Mouse (Mus musculus) lung, postnatal 10 days (tissue): Measurements from ENCODE around the gene Egfl7.

ENCODE experiments used
- DNase-seq: peaks from one replicate; pipeline ENCODE4 v3.0.0; 2021

Egfl7 gene

DNA sequence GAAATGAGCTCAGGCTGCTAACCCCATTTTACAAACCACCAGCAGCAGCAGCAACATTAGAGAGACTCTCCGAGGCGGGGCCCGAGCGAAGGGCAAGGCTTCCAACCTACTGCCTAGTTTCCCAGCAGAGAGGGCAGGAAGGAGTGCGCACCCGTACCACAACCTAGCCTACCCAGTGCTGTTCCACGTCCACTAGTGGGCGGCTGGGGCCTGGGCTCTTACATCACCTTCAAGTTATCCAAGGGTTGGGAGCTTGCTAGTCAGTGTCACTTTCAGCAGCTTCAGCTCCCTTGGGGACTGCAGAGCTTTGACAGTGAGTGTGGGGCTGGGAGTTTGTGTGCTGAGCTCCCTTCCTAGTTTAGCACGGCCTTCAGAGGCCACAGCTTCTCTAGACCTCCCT, 8.4 kb upstream of the Egfl7 start:
- DNase-seq: peak; percentile 64

DNA sequence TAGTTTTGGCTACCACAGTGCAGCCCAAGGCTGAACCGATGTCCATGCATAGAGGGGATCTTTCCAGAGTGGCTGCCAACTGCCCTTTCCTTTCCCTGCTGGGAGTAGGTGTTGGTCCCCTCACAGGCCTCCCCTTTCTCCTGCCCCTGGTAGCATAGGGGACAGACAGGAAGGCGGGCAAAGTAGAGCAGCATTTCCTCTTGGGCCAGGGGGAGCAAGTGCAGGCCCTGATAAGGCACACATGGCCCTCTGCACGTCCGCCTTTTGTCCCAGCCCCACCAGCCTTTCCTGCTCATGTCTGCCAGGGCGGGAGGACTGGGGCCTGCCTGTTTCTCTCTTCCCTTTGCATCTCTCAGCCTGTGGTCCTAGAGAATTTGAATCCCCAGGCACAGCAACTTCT, 8.0 kb upstream of the Egfl7 start:
- DNase-seq: peak; percentile 83

DNA sequence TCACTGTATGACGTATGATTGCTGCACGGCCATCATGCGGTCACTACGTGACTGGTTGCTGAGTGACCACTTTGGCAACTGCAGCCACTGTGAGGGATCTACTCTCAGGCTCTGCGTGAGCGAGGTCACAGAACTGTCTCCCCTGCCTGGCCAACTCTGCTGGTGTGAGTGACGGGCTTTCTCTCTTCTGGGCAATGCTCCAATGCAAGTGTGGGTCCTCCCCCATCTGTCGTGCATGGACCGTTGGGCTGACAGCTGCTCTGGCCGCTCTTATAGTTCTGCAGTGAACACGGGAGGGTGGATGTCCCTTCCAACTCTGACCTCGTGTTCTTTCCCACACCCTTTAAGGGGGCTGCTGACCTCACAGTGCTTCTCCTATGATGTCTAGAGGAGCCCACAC, 6.4 kb upstream of the Egfl7 start:
- peak; percentile 93 for DNase-seq

DNA sequence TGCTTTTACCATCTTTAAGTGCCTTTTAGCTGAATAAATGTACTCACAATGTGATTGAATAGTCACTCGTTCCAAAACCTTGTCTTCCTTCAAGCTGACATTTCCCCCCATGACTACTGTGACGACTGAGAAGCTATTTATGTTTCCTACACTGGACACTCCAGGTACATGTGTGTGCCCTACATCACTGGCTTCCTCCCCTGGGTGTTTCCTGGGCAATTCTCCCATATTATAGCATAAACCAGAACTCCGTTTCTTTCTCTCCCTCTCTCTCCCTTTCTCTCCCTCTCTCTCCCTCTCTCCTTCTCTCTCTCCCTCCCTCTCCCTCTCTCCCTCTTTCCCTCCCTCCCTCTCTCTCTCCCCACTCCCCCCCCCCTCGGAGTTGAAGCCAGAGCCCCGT, 6.0 kb upstream of the Egfl7 start:
- DNase-seq: no peak

DNA sequence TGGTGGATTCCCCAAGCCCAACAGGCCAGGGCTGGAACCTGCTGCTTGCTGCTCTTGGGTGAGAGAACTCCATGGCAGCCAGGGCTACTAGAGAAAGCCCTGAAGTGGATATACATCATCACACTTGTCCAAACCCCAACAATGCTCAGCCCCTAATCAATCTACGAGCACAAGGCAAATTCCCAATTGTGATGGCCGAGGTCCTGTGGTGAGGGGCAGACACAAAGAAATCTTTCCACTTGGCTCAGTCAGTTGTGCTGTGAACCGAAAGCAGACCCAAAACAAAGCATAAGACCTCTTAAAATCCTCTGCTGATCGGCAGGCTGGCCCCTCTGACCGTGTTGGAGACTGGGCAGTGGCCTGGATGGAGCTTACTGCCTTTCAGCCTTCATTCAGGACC, 5.0 kb upstream of the Egfl7 start:
- no peak for DNase-seq

DNA sequence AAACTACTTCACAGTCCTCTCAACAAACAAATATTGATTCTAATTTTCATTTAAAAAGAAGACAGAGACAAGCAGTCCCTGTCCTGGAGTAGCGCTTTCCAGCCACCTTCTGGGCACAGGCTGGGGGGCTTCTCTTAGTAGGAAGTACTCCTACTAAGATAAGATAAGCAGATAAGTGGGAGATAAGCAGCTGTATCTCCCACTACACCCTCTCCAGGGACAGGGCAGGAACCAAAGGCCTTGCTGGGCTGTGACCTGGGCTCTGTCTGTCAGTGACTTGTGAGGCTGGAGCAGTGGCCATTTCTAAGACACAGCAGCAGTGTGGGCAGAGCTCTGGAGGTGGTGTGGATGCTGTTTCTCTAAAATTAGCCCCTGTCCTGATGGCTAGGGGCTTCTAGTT, 4.4 kb upstream of the Egfl7 start:
- DNase-seq: no peak

DNA sequence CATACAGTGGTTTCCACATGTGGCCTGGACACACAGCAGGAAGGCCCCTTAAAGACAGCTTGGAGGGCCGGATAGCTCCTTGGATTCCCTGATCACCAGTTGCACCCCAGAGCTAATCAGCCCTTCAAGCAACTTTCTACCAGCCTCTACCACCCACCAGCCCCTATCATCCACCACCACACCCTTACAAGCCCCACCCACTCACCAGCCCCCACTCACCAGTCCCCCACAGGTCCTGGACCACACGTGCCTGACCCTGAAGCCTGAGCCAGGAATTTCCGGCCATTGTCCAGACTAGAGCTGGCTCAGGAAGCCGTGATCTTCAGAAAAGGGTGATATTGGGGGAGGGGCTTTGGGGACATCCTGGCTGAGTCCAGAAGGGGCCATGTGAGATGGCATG, 3.9 kb upstream of the Egfl7 start:
- DNase-seq: peak; percentile 93

DNA sequence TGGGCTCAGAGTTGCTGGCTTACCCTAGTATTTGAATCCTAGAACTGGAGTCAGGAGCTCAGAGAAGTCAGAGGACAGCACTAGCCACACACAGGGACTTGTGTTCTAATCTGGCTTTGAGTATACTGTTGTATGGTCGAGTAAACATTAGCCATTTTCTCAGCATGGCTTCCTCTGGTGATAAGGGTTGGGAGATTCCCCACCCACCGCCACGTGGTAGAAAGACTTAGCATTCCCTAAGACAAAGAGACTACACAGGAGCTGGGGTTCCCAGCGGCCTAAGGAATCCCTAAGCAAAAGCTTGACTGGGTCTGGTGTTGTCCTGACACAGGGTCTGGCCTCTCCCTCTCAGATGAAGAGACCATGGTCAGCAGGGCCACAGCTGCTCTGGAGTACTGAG, 3.4 kb upstream of the Egfl7 start:
- DNase-seq: peak; percentile 42

DNA sequence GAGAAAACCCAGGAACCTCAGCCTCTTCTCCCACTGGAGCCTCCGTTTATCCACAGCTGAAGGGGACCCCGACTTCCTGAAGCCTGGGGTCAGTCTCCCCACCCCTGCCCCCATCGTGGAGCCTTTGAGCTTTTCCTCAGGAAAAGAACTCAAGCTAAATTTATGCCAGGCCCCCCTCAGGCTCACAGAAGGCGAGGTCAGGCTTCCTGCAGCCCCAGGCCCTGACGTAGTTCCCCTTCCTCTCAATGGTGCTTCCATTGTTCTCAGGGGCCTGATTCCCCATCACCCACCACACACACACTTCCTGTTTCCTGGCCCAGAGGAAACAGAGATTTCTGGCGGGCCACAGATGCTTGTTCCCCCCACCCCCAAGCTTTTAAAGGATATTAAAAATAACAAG, 1.4 kb upstream of the Egfl7 start:
- DNase-seq: peak; percentile 86

DNA sequence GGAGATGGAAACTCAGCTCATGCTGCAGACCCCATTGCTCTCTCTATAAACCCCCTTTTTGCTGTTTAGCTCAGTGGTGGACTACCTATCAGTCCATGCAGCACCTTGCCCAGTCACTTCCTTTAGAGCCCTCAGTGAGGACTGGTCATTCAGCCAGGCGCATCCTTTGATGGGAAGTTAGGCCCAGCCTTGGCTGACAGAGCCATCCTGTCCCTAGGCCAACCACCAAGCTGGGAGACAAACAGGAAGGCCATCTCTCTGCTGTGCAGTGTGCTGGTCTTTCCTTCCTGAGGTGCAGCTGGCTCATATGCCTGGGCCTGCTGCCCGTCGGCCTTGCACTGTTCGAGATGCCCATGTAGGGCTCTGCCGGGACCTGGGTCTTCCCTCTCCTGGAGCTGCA, 937 bp downstream of the Egfl7 start:
- no peak for DNase-seq

DNA sequence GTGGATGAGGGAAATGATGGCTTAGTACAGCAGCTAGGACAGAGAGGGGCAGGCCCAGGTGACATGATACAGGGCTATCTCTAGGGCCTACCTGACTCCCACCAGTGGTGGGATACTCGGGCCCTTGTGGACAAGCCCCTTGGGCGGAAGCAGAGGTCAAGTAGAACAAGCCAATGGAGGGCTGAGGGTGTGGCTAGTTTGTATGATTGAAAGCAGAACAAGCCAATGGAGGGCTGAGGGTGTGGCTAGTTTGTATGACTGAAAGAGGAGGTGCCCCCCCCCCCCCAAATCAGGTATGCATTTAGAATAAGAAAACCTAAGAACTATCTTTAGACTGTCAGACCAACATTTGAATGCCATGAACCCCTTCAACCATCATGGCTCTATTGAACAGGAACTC, 2.4 kb downstream of the Egfl7 start:
- peak; percentile 76 for DNase-seq

DNA sequence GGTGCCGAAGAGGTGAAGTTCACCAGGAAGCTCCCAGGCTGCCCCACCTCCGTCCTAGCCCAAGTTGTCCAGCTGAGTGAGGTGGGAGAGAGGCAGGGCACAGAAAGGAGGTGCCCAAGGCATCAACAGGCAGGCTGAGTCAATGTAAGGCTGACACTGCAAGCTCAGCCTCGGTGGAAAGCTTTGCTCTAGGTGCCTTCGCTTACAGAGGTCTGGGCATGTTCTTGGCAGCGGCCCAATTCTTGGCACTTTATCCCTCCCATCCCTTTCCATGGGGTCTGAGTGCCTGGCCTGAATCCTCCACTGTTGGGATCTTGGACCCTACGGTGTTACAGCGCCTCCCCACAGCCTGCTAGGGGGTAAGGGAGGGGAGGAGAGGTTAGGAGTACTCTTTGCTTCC, 2.9 kb downstream of the Egfl7 start:
- peak; percentile 52 for DNase-seq

DNA sequence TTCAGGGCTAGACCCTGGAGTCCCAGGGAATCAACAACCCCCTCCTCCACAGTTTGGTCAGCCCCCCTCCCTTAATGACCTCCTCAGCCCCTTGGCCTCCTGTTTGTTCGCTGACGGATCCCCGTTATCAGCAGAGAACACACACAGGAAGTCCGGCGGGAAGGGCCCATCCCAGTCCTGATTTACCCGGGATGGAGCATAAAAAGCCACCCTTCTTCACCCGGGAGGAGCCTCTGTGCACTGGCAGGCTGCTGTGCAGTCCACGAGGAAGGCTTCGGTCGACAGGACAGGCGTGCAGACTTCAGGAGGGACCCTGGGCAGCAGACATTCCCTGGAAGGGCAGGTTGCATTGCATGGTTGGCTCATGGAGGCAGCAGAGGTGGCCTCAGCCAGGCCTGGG, 3.8 kb downstream of the Egfl7 start:
- peak; percentile 89 for DNase-seq

DNA sequence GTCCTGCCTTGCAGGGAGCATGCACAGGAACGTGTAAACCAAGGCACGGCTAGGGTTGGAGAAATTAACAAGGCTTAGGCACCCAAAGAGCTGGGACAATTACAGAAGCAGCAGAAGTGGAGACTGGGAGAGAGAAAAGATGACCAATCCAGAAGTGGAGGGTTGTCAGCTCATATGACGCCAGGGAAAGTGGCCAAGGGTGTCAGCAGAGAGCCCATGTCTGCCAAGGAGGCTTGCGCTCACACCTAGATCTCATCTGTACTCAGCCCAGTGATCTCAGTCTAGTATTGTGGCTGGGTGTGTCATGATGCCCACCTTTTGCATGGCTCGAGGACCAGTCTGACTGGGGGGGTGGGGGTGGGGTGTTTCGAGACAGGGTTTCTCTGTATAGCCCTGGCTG, 5.9 kb downstream of the Egfl7 start:
- DNase-seq: peak; percentile 60

DNA sequence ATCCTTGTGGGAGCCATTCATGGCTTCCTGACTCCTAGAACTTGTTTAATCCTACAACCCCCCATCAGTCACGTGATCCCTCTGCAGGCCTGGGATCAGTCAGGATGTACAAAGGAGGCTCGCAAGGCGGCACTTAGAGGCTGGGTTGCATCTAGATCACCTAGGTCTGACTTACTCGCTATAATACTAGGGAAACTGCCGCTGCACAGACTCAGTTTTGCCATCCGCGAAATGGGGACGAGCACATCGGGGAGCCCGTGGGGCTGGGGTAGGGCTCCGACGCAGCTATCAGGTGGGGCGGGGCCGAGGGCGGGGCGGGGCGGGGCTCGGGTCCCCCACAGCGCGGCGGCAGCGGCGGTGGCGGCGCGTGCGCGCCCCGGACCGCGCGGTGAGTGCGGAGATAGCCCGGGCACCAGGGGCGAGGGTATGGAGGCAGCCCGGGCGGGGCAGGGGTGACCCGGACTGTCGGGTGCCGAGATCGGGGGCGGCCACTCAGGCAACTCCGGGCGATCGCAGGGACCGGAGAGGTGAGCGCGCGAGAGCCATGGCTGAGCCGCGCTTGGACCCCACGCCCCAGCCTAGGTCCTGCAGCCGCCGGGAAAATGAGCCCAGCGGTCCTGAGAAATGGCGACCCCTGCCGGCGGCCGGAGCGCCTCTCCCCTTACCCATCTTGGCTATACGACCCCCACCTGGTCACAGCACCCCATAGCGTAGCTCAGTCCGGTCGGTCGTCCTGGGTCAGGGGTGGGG, 6.7 kb downstream of the Egfl7 start, which contains the start of gene Gm20532:
Gm20532 (plus strand) TSS at position 346 of the 750 bp plus-strand sequence.
- peak; percentile 78 for DNase-seq

DNA sequence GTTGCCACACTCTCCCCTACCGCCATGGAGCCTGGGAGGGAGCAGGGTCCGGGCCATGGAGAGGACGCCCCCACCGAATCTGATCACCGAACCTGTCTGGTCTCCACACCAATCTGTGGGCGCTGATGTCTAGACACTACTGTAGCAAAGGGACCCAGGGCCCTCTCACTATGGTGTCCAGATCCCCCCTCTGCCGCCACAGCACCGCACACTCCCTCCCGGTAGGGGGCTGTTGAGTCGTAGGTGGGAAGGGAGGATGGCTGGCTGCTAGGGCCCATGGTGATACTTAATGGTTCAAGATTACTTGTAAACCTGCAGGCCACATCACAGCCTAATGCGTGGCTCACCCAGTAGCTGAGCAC, 7.2 kb downstream of the Egfl7 start:
- no peak for DNase-seq

DNA sequence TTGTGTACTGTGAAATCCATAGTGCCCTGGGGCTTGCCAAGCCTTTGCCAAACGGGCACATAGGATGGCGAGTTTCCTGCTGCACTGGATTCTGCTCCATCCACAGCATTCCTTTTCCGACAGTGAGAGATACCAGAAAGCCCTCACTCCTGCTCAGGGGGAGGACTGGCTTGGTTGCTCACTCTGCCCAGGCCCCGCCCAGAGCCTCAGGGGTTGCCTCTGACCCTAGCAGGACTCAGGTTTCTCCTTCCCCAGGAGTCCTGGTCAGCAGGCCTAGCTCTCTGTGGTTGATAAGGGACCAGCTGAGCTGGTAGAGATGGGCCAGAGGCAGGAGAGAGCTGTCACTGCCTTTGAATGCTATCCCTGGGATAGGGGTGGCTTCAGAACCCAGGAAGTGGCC, 8.8 kb downstream of the Egfl7 start:
- no peak for DNase-seq

DNA sequence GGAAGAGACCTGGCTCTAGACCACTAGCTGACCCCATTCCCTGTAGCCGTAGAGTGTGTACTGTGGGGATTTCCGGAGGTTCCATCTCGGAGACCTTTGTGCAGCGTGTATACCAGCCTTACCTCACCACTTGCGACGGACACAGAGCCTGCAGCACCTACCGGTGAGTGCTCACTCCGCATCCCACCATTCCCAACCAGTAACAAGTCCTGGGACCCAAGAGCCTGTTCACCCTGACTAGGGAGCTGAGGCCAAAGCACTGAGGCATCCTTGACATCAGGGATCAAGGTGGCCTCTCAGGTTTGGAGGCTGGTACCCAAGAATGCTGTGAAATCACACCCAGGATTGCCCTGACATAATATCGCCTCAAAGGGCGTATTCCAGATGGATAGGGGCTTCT, 9.5 kb downstream of the Egfl7 start:
- DNase-seq: no peak

DNA sequence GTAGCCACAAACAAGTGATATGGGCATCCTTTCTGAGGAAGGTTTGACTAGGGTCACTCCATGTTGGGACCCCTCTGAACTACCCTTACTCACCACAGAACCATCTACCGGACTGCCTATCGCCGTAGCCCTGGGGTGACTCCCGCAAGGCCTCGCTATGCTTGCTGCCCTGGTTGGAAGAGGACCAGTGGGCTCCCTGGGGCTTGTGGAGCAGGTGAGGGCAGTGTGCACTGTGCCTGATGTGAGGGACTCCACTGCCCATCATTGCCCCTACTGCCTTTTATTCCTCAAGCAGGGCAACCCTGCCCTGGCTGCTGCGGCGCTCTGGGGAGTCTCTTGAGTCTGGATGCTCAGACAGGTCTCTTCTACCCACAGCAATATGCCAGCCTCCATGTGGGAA, 10.5 kb downstream of the Egfl7 start:
- DNase-seq: no peak

DNA sequence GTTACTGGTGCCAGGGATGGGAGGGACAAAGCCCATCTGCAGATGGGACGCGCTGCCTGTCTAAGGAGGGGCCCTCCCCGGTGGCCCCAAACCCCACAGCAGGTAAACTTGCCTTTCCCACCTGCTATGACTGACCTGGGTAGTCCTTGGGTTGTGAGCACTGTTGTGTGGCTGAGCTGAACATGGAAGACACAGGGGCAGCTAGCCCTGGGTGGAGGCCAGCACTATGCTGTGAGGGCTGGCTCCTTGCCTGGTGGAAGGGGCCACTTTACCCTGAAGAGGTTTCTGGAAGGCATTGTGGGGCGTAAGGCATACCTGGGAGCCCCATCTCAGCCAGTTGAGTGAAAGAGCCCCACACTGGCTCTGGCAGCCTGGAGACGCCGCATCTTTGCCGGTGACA, 11.1 kb downstream of the Egfl7 start:
- no peak for DNase-seq

DNA sequence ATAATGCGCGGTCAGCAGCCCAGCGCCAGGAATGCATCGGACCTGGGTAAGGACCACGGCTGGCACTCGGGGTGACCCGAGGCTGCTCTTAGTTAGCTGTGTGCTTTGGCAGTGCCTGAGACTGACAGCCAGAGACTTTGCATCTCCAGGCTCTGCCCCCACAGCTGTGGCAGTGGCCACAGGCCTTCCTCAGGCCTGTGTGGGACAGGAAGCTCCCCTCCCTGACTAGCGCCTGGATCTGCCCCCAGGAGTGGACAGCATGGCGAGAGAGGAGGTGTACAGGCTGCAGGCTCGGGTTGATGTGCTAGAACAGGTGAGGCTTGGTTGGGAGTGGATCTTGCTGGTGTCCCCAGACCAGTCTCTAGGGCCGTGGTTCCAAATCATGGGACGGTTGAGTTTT, 11.6 kb downstream of the Egfl7 start:
- no peak for DNase-seq

DNA sequence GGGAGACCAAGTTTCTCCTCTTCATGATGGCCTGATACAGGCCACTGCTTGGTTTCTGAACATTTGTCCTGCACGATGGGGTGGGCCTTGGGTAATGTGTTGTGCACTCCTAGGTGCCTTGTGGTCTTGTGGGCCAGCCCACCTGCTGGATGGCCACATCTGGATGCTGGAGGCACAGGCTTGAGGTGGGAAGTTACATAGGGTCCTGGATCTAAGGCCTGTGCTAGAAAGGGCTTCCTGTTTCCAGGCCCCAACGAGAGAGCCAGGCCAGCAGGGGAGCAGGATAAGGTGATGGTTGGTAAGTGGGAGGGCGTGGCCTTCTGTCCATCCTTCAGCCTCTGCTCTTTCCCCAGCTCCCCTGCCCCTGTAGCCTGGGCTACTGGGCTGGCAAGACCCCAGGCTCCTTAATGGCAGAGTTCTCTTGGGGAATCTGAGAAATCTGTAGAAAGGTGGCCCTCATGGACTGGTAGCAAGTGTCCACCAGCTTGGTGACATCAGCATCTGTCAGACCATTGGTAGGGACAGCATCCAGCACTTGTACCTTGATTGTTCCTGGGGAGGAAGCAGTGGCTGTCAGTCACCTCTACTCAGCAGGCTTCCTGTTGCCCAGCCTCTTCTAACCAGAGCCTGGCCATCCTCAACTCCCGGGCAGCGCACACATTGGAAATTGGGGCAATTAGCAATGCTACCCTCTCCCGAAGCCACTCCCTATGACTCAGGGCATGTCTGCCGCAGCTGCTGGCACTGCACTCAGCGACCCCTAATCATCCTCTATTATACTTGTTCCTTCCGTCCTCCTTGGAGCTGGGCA, 13.6 kb downstream of the Egfl7 start:
- DNase-seq: no peak

DNA sequence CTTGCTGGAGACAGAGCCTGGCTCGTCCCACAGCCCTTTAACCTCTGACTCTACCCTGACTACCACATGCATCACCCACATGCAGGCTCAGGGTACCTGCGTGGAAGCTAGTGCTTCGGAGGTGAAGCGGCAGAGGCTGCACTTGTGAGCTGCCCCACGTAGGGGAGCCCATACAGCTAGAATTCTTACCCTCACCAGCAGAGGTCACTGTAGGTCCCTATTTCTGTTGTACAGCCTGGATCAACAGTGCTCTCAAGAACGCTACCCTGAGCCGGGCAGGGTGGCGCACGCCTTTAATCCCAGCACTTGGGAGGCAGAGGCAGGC, 14.2 kb downstream of the Egfl7 start:
- DNase-seq: peak; percentile 84

DNA sequence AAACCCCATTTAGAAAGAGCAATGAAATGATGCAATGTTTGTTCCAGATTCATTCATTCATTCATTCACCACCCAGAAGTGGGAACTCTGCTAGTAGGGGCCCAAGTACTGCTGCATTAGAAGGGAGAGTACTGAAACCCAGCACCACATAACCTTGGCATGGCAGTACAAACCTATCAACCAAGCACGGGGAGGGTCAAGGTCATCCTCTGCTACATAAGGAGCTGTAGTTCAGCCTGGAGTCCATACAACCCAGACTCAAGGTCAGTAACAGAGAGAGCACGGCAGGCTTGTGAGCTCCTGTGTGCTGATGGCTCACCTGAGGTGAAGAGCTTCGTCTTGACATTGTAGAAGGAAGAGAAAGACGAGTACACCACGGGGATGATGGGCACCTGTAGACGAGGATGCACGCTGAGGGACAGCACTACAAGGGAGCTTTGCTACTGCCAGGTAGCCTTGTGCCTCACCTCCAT, 14.7 kb downstream of the Egfl7 start:
- no peak for DNase-seq
